Mouse (Mus musculus): ENCODE results near the gene Casp8.
"Not testable (repeated sequence)": the region's sequence is repeated elsewhere in the genome, so short reads cannot be mapped to it uniquely, and the experiment has no call there.

The Casp8 gene

GRCm38 (mm10) chr1:58795291-58796058, at the start of gene Casp8:
Gene Casp8, plus strand, starts transcription at chr1:58795374.
- DNase-seq (ENCODE audit: low spot score), result peak; percentile 67

GRCm38 (mm10) chr1:58746880-58747279, 48.3 kb upstream of the Casp8 start:
- DNase-seq (ENCODE audit: low spot score), result peak; percentile 37

GRCm38 (mm10) chr1:58759451-58759850, 35.7 kb upstream of the Casp8 start:
- DNase-seq (ENCODE audit: low spot score), result no peak

GRCm38 (mm10) chr1:58760581-58760980, 34.6 kb upstream of the Casp8 start:
- no peak for DNase-seq (ENCODE audit: low spot score)

GRCm38 (mm10) chr1:58761391-58762275, 33.5 kb upstream of the Casp8 start:
- peak; percentile 17 for DNase-seq (ENCODE audit: low spot score)

GRCm38 (mm10) chr1:58762576-58762975, 32.6 kb upstream of the Casp8 start:
- no peak for DNase-seq (ENCODE audit: low spot score)

- DNase-seq (ENCODE audit: low spot score), result not testable (repeated sequence)
Observed at GRCm38 (mm10) chr1:58766446-58766845, 28.7 kb upstream of the Casp8 start.

- no peak for DNase-seq (ENCODE audit: low spot score)
Observed at GRCm38 (mm10) chr1:58769136-58769535, 26.0 kb upstream of the Casp8 start.

GRCm38 (mm10) chr1:58769701-58770100, 25.5 kb upstream of the Casp8 start:
- no peak for DNase-seq (ENCODE audit: low spot score)

- peak; percentile 51 for DNase-seq (ENCODE audit: low spot score)
Observed at GRCm38 (mm10) chr1:58770111-58770720, 25.0 kb upstream of the Casp8 start.

- no peak for DNase-seq (ENCODE audit: low spot score)
Observed at GRCm38 (mm10) chr1:58772084-58772483, 23.1 kb upstream of the Casp8 start.

- no peak for DNase-seq (ENCODE audit: low spot score)
Observed at GRCm38 (mm10) chr1:58773280-58773679, 21.9 kb upstream of the Casp8 start.

GRCm38 (mm10) chr1:58773905-58774304, 21.3 kb upstream of the Casp8 start:
- peak; percentile 32 for DNase-seq (ENCODE audit: low spot score)

GRCm38 (mm10) chr1:58775361-58775760, 19.8 kb upstream of the Casp8 start:
- no peak for DNase-seq (ENCODE audit: low spot score)

GRCm38 (mm10) chr1:58777583-58777982, 17.6 kb upstream of the Casp8 start:
- no peak for DNase-seq (ENCODE audit: low spot score)

GRCm38 (mm10) chr1:58778226-58778625, 16.9 kb upstream of the Casp8 start:
- peak; percentile 50 for DNase-seq (ENCODE audit: low spot score)

- DNase-seq (ENCODE audit: low spot score), result no peak
Observed at GRCm38 (mm10) chr1:58786276-58786675, 8.9 kb upstream of the Casp8 start.

- no peak for DNase-seq (ENCODE audit: low spot score)
Observed at GRCm38 (mm10) chr1:58788410-58788809, 6.8 kb upstream of the Casp8 start.

GRCm38 (mm10) chr1:58794705-58795104, 469 bp upstream of the Casp8 start:
- DNase-seq (ENCODE audit: low spot score), result no peak

GRCm38 (mm10) chr1:58796059-58796363, 837 bp downstream of the Casp8 start:
- no peak for DNase-seq (ENCODE audit: low spot score)

GRCm38 (mm10) chr1:58796853-58797252, 1.7 kb downstream of the Casp8 start:
- DNase-seq (ENCODE audit: low spot score), result no peak

- DNase-seq (ENCODE audit: low spot score), result peak; percentile 88
Observed at GRCm38 (mm10) chr1:58797370-58797769, 2.2 kb downstream of the Casp8 start.

- DNase-seq (ENCODE audit: low spot score), result no peak
Observed at GRCm38 (mm10) chr1:58798911-58799310, 3.7 kb downstream of the Casp8 start.
